Mouse (Mus musculus) left cerebral cortex, adult 9 months (tissue): Measurements from ENCODE around the gene Srpk3.
"Not testable (repeated sequence)": the region's sequence is repeated elsewhere in the genome, so short reads cannot be mapped to it uniquely, and the experiment has no call there.

Experiments
- DNase-seq, 2 experiments: peaks; one replicate each; pipeline ENCODE4 v3.0.0; 2022; ENCODE audit warnings: low spot score in 2 of 2

Srpk3 gene

GRCm38 (mm10) chrX:73774168-73774760 is at the start of gene Srpk3:
Gene Srpk3 (plus strand): TSS chrX:73774405.
- peak in 1 of 2 experiments; percentile 55 for DNase-seq

DNA sequence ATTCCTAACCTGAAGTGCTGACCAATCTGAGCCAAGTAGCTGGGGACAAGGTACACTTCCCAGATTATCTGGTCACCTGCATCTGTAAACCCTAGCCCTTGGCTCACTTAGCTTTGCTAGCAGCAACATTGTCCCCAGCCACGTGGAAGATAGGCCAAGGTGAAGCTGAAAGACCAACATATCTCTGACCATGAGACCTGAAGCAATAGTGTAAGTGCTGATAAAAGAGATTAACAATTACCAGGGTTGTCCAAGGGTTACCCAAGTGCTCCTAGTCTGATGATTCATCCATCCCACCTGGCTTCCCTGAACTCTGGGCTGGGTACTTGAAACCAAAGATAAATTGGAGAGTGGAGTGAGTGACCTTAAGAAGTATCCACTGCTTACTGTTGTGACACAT is 43.3 kb upstream of the Srpk3 start:
- DNase-seq: no peak

GRCm38 (mm10) chrX:73738155-73738554 is 36.0 kb upstream of the Srpk3 start:
- no peak for DNase-seq

DNA sequence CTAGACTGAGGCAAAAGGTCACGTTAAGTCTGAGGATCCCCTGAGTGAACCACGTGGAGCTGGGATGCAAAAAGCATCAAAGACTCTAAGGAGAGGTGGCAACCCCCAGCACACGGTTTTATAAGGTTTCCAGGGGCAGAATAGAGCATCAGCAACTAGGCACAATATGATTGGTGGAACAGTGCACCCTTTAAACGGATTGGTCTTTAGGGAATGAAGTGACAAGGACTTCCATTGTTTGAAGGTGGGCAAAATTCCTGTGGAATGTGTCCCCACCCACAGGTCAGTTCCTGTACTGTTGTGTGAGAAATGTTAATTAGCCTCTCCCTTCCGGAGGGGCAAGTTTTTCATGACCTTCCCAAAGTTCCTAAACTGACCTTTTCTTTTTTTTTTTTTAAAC is 35.1 kb upstream of the Srpk3 start:
- DNase-seq: no peak

- DNase-seq: not testable (repeated sequence)
Measured at GRCm38 (mm10) chrX:73739841-73740240, 34.4 kb upstream of the Srpk3 start.

GRCm38 (mm10) chrX:73744774-73745481 is 29.3 kb upstream of the Srpk3 start:
- no peak for DNase-seq

DNA sequence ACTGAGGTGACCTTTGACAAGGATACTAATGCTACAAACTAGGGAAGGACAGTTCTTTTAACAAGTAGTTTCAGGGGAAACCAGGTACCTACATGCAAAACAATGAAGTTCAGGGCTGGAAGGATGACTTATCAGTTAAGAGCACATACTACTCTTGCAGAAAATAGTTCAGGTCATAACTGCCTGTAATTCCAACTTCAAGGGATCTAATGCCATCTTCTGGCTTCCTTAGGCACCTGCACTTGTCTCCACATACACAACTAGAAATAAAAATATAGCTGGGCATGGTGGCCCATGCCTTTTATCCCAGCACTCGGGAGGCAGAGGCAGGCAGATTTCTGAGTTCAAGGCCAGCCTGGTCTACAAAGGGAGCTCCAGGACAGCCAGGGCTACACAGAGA is 25.2 kb upstream of the Srpk3 start:
- no peak for DNase-seq

GRCm38 (mm10) chrX:73756334-73757140 is 17.7 kb upstream of the Srpk3 start, which contains the start of gene Plxnb3:
Gene Plxnb3 (plus strand): TSS chrX:73757090.
- DNase-seq: peak in 1 of 2 experiments; percentile 27

DNA sequence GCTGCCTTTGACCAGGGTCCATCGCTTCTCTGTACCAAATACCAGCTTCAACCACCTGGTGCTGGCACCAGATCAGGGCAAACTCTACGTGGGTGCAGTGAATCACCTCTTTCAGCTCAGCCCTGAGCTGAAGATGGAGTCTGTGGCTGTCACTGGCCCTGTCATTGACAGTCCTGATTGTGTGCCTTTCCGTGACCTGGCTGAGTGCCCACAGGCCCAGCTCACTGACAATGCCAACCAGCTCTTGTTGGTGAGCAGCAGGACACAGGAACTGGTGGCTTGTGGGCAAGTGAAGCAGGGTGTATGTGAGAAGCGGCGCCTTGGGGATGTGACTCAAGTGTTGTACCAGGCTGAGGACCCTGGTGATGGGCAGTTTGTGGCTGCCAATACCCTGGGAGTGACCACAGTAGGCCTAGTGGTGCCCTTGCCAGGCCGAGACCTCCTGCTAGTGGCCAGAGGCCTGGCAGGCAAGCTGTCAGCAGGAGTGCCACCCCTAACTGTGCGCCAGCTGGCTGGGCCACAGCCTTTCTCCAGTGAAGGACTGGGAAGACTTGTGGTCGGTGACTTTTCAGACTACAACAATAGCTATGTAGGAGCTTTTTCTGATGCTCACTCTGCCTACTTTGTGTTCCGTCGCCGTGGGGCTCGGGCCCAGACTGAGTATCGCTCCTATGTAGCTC is 15.5 kb upstream of the Srpk3 start:
- DNase-seq: peak in 1 of 2 experiments; percentile 29

- DNase-seq: no peak
Measured at GRCm38 (mm10) chrX:73765311-73765710, 8.9 kb upstream of the Srpk3 start.

DNA sequence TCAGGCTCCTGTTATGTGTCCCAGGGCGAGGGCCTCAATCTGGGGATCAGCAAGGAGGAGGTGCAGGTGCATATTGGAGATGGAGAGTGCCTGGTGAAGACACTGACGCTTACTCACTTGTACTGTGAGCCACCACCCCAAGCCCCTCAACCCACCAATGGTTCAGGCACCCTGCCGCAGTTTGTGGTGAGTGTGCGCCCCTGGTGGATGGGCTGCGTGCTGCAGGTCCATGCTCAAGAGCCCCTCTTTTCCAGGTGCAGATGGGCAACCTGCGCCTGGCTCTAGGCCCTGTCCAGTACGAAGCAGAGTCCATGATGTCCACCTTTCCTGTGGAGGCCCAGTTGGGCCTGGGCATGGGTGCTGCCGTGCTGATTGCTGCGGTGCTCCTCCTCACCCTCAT is 6.9 kb upstream of the Srpk3 start:
- no peak for DNase-seq

DNA sequence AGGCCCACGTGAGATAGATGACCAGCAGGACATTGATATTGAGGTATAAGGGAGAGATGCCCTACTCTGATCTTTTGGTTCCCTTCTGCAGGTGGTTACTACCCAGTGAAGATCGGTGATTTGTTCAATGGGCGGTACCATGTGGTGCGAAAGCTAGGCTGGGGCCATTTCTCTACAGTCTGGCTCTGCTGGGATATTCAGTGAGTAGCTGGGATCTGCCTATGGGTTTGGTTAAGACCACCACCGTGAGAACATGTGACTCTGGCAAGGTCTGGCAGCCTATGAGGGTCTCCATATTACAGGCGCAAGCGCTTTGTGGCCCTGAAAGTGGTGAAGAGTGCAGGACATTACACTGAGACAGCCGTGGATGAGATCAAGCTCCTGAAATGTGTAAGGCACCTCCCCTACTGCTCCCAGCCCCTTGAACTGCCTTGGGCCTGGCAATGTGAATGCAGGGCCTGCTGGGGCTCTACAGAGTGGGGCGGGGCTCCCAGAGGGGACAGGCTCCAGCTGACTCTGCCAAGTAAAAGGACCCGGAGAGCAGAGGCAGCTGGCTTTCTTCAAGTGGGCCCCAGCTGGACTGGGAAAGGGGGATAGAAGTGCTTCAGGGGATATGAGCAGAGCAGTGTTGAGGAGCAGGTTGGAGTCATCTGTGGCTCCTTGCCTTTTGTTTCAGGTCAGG is 738 bp downstream of the Srpk3 start:
- DNase-seq: no peak

DNA sequence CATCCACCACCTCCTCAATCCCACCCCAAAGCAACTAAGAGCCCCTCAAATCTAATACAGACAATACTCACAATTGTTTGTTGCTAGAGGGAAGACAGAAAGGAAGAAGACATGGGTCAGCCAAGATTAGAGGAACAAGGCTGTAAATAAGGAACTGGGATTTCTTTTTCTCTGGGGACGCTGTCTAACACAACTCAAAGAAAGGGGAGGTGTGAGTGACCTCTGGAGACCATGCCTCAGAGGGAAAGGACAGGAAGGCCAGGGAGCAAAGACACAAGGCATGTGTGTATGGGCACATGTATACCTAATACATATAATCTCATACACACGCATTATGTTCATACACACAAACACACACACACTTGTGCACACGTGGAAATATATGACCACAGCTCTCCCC is 8.0 kb downstream of the Srpk3 start:
- DNase-seq: no peak

DNA sequence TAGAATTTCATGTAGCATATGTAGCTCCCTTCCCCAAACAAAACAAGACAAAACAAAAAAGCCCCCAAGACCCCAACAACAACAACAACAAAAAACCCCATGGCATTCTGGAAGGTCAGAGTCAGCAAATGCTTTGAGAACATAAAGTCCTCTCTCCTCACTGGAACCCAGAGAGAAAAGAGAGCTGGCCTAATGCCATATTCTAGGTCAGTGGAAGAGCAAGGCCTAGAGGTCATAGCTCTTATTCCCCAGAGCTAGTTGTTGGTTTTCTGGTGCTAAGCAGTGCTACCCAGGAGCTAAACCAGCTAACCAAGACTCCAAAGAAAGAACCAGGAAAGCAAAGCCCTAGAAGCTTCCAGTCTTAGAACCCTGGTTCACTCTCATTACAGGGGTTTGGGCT is 11.5 kb downstream of the Srpk3 start:
- no peak for DNase-seq

DNA sequence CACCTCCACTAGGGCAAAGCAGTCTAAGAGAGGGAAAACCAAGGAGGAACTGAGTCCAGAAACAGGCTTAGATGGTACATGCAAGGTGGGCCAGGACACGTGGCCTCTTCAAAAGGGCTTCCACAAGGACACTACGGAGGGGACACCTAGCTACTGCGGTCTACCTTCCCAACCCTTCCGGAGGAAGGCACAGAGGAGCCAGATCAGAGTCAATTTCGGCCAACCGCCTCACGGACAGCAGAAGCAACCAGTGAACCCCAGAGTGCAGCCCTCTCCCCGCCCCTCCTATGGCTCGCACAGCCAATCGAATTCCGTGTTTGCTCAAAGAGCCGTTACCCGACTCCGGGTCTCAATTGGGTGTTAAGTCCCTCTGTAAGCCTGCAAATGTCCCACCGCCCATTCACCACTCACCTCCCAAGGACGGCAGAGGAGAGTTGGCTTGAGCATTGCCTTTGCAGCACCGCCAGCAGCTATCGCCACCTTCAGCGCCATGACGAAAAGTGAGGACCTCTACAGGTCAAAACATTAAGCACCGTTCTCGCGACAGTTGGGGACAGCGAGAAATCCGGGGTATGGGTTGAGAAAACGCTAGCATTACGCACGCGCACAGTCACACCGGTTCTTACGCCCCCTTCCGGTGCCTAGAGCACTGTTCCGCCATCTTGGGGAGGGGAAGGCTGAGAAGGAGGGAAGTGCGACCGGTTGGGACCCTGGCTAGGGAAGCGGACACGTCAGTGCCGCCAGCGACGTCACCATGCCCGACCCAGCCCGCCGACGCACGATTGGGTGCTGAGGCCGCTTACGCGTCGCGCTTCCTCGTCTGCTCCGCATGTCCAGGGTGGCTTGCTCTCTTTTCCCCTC is 12.4 kb downstream of the Srpk3 start, which contains the start of the genes Idh3g and Ssr4:
Gene Idh3g (minus strand): TSS at position 534 of the 861 bp plus-strand sequence.
Gene Ssr4 (plus strand): TSS at position 665 of the 861 bp plus-strand sequence.
- DNase-seq: peak; percentile 92 to 95

DNA sequence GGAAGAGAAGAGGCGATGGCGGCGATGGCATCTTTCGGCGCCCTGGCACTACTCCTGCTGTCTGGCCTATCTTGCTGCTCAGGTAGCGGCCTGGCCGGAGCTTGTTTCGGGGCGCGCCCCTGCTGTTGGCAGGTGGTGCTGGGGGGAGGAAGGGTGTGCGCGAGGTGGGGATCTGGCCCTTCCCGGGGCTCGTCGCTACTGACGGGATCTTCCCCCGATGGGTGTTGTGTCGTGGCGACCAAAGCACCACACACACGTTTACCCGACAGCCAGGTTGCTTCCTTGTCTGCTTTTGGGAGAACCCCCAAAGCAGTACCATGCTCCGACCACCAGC is 13.0 kb downstream of the Srpk3 start:
- DNase-seq: no peak

DNA sequence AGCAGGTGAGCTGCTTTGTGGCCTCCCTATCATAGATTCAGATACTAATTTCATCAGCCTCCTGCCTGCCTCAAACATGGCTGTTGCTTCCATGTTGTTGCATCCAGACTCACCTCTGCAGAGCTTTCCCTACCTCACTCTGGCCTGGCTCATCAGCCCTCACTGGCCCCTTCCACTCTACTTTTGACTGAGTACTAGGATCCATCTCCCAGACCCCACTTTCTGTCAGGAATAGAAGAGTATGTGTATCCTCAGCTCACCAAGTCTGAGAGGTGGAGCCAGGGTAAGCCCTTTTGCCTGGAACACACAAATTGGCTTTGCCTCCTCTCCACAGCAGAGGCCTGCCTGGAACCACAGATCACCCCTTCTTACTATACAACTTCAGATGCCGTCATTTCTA is 14.3 kb downstream of the Srpk3 start:
- no peak for DNase-seq

GRCm38 (mm10) chrX:73793039-73793438 is 18.8 kb downstream of the Srpk3 start:
- DNase-seq: no peak

- no peak for DNase-seq
Measured at GRCm38 (mm10) chrX:73793505-73793904, 19.3 kb downstream of the Srpk3 start.

GRCm38 (mm10) chrX:73797511-73797910 is 23.3 kb downstream of the Srpk3 start:
- DNase-seq: no peak
